Mouse (Mus musculus): ENCODE data around the gene Rps6kc1. TPM values are rescaled to one million over a fixed set of nuclear protein-coding genes. Genes with fewer than 3 reads are reported as not detected.

Gene Rps6kc1
- total and polyA plus RNA-seq, 2 experiments from 2014 or later = 7.3 to 9.7 TPM

DNA sequence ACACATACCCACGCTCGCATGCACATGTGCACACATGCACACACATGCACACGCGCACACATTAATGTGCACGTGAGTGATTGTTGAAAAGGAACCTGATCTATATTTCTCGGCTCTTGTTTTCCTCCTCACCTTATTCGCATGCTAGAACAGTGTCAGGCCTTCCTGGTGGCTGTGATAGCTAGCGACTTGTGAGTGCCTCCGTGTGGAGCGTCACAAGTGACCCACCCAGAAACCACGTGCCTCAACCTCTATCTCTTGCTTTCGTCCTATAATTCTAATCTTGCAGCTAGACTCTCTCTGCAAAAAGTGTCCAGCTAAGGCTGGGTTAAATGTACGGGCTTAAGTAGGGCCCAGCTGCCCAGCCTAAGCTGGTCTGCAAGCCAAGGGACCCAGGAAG, 253.3 kb downstream of the Rps6kc1 start:
- no peaks in the 10 kb centered on the region for H3K36me3 ChIP-seq (replicated peaks; ENCODE audit: control insufficient read depth, insufficient read depth, low read length)
- no peak overlapping the region for H3K4me2 ChIP-seq (ENCODE audit: low read depth, low read length)
- whole genome bisulfite sequencing = 93% methylated on average over 13 of the region's 13 CpGs
- no peaks in the 10 kb centered on the region for H3K9me3 ChIP-seq (replicated peaks; ENCODE audit: control insufficient read depth, low read length)
- ATAC-seq (ENCODE audit: insufficient read depth, low read depth) (no peak), DNase-seq (ENCODE audit: low spot score) (no peak)
- H3K27me3 ChIP-seq (ENCODE audit: control insufficient read depth, insufficient read depth, low read length) = no peaks in the 10 kb centered on the region
- H3K9ac ChIP-seq (replicated peaks; ENCODE audit: low read depth, low read length) = no peak overlapping the region
- TF ChIP-seq EP300 (IDR thresholded peaks at IDR 0.05; ENCODE audit: low read depth) = no peak
- TF ChIP-seq CTCF (IDR thresholded peaks at IDR 0.05; ENCODE audit: low read depth) = no peak
- H3K27ac ChIP-seq (ENCODE audit: low read depth) = no peak overlapping the region
- H3K4me3 ChIP-seq (ENCODE audit: low read depth, low read length) = no peak overlapping the region
- peaks cover 7% of the 10 kb centered on the region; the same call in 1 of the 2 replicates for H3K4me1 ChIP-seq (ENCODE audit: control insufficient read depth, insufficient read depth)

DNA sequence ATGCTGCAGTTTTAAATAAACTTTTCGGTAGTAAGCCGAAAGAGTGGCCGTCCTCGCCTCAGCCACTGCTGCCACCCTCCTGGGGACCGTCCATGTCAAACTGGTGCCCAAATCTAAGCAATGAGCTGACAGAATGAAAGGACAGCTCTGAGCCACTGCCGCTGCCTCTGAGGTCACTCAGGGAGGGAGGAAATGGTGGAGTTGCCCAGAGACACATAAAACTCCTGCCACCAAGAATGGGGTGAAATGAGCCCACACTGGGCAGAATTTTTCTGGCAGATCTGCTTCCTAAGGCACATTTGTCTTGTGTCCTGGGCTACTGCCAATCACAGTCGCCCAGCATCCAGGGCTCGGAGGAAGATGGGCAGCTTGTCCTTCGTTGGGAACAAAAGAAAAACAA, 255.5 kb downstream of the Rps6kc1 start:
- Histone ChIP-seq H3K27ac (ENCODE audit: low read depth) (no peak overlapping the region), H3K9ac (replicated peaks; ENCODE audit: low read depth, low read length) (no peak overlapping the region), H3K4me2 (ENCODE audit: low read depth, low read length) (no peak overlapping the region), H3K4me3 (ENCODE audit: low read depth, low read length) (no peak overlapping the region), H3K9me3 (replicated peaks; ENCODE audit: control insufficient read depth, low read length) (no peaks in the 10 kb centered on the region), H3K4me1 (ENCODE audit: control insufficient read depth, insufficient read depth) (peaks cover 7% of the 10 kb centered on the region; the same call in 1 of the 2 replicates), H3K27me3 (ENCODE audit: control insufficient read depth, insufficient read depth, low read length) (no peaks in the 10 kb centered on the region), H3K36me3 (replicated peaks; ENCODE audit: control insufficient read depth, insufficient read depth, low read length) (no peaks in the 10 kb centered on the region)
- ATAC-seq (ENCODE audit: insufficient read depth, low read depth) (no peak), DNase-seq (ENCODE audit: low spot score) (no peak)
- TF ChIP-seq CTCF (IDR thresholded peaks at IDR 0.05; ENCODE audit: low read depth) (no peak), EP300 (IDR thresholded peaks at IDR 0.05; ENCODE audit: low read depth) (no peak)
- 69% methylated on average over 9 of the region's 9 CpGs for WGBS

DNA sequence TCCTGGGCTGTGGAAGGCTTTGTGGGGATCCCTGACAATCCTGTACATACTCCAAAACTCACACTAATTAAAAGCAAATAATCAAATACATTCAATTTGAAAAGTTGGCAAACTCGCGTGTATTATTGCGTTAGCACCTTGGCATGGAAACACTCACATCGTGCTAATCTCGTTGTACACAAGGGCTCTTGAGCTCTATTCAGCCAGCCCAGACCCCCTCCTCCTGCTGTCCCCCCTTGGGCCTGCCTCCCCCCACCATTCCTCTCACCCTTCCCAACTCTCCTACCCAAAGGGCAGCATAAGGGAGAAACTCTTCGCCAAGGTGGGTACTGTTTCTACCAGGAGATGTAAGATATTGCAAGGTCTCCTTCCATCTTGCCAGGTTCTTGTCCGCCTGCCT, 255.9 kb downstream of the Rps6kc1 start:
- no peak for ATAC-seq (ENCODE audit: insufficient read depth, low read depth)
- Histone ChIP-seq H3K36me3 (replicated peaks; ENCODE audit: control insufficient read depth, insufficient read depth, low read length) (no peaks in the 10 kb centered on the region), H3K4me3 (ENCODE audit: low read depth, low read length) (no peak overlapping the region), H3K9me3 (replicated peaks; ENCODE audit: control insufficient read depth, low read length) (no peaks in the 10 kb centered on the region), H3K27me3 (ENCODE audit: control insufficient read depth, insufficient read depth, low read length) (no peaks in the 10 kb centered on the region), H3K9ac (replicated peaks; ENCODE audit: low read depth, low read length) (no peak overlapping the region), H3K27ac (ENCODE audit: low read depth) (no peak overlapping the region), H3K4me2 (ENCODE audit: low read depth, low read length) (no peak overlapping the region), H3K4me1 (ENCODE audit: control insufficient read depth, insufficient read depth) (peaks cover 7% of the 10 kb centered on the region; the same call in 1 of the 2 replicates)
- DNase-seq (ENCODE audit: low spot score) = no peak
- 56% methylated on average over 7 of the region's 7 CpGs for WGBS
- TF ChIP-seq EP300 (IDR thresholded peaks at IDR 0.05; ENCODE audit: low read depth) (no peak), CTCF (IDR thresholded peaks at IDR 0.05; ENCODE audit: low read depth) (no peak)

DNA sequence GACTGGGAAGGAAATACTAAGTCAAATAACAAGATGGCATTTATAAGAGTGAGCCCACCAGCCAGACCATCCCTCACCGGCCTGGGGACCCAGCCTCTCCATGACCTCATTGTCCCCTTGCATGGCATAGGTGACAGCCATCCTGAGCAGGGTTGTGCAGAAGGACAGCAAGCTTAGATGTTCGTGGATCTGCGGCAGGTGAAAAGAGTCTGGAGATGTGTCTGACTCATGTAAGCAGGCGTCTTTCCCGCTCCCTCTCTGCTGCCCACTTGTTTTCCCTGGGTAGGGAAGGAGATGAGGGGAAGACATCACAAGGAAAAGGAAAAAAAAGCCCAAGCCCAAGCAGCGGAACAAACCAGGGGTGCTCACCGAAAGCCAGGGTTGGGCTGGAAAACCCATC, 256.5 kb downstream of the Rps6kc1 start:
- Histone ChIP-seq H3K27ac (ENCODE audit: low read depth) (no peak overlapping the region), H3K4me3 (ENCODE audit: low read depth, low read length) (no peak overlapping the region), H3K36me3 (replicated peaks; ENCODE audit: control insufficient read depth, insufficient read depth, low read length) (no peaks in the 10 kb centered on the region), H3K27me3 (ENCODE audit: control insufficient read depth, insufficient read depth, low read length) (no peaks in the 10 kb centered on the region), H3K9me3 (replicated peaks; ENCODE audit: control insufficient read depth, low read length) (no peaks in the 10 kb centered on the region), H3K9ac (replicated peaks; ENCODE audit: low read depth, low read length) (no peak overlapping the region), H3K4me2 (ENCODE audit: low read depth, low read length) (no peak overlapping the region), H3K4me1 (ENCODE audit: control insufficient read depth, insufficient read depth) (peaks cover 4% of the 10 kb centered on the region; the same call in 1 of the 2 replicates)
- no peak for DNase-seq (ENCODE audit: low spot score)
- no peak for ATAC-seq (ENCODE audit: insufficient read depth, low read depth)
- TF ChIP-seq EP300 (IDR thresholded peaks at IDR 0.05; ENCODE audit: low read depth) (no peak), CTCF (IDR thresholded peaks at IDR 0.05; ENCODE audit: low read depth) (no peak)
- 91% methylated on average over 7 of the region's 7 CpGs for WGBS

GRCm38 (mm10) chr1:190654694-190655001, 256.9 kb downstream of the Rps6kc1 start:
- TF ChIP-seq CTCF (IDR thresholded peaks at IDR 0.05; ENCODE audit: low read depth) = no peak
- no peak for TF ChIP-seq EP300 (IDR thresholded peaks at IDR 0.05; ENCODE audit: low read depth)
- ATAC-seq (ENCODE audit: insufficient read depth, low read depth) (no peak), DNase-seq (ENCODE audit: low spot score) (no peak)
- Histone ChIP-seq H3K4me1 (ENCODE audit: control insufficient read depth, insufficient read depth) (no peaks in the 10 kb centered on the region), H3K36me3 (replicated peaks; ENCODE audit: control insufficient read depth, insufficient read depth, low read length) (no peaks in the 10 kb centered on the region), H3K27ac (ENCODE audit: low read depth) (no peak overlapping the region), H3K4me3 (ENCODE audit: low read depth, low read length) (no peak overlapping the region), H3K9ac (replicated peaks; ENCODE audit: low read depth, low read length) (no peak overlapping the region), H3K9me3 (replicated peaks; ENCODE audit: control insufficient read depth, low read length) (no peaks in the 10 kb centered on the region), H3K27me3 (ENCODE audit: control insufficient read depth, insufficient read depth, low read length) (no peaks in the 10 kb centered on the region), H3K4me2 (ENCODE audit: low read depth, low read length) (no peak overlapping the region)
- WGBS = 78% methylated on average over 6 of the region's 6 CpGs

DNA sequence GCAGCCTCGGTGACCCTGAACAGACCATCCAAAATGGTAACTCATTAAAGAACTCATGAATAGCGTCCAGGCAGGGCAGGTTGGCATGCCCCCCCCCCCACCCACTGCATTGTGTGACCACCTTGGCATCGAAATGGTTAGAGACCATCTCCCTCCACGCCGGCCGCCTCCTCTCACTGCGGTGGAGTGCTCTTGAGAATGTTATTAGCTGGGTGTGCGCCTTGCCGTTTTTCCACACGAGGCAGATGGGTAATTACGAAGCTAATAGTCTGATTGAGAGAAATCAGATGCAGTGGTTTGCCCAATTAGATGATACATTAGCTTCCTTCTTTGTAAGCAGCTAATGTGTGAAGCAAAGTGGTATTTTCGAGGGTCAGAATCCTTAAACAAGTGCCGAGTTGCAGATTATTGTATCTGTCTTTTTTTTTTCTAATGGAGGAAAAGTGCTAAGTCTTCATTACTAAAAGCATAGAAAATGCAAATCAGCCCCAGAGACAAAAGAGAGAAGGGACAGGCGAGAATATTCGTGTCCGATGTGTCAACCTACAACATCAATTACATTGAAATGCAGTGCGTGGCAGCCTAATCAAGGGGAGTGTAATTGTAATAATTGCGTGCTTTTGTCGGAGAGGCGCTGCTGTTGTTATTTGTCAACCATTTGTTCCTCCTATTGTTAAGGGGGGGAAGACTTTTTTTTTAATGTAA, 257.4 kb downstream of the Rps6kc1 start:
- no peak for TF ChIP-seq CTCF (IDR thresholded peaks at IDR 0.05; ENCODE audit: low read depth)
- TF ChIP-seq EP300 (IDR thresholded peaks at IDR 0.05; ENCODE audit: low read depth) = no peak
- no peaks in the 10 kb centered on the region for H3K27me3 ChIP-seq (ENCODE audit: control insufficient read depth, insufficient read depth, low read length)
- no peak overlapping the region for H3K4me3 ChIP-seq (ENCODE audit: low read depth, low read length)
- no peak overlapping the region for H3K9ac ChIP-seq (replicated peaks; ENCODE audit: low read depth, low read length)
- ATAC-seq (ENCODE audit: insufficient read depth, low read depth) = no peak
- H3K36me3 ChIP-seq (replicated peaks; ENCODE audit: control insufficient read depth, insufficient read depth, low read length) = no peaks in the 10 kb centered on the region
- no peak overlapping the region for H3K27ac ChIP-seq (ENCODE audit: low read depth)
- 91% methylated on average over 20 of the region's 20 CpGs for WGBS
- DNase-seq (ENCODE audit: low spot score) = no peak
- H3K4me2 ChIP-seq (ENCODE audit: low read depth, low read length) = no peak overlapping the region
- no peaks in the 10 kb centered on the region for H3K4me1 ChIP-seq (ENCODE audit: control insufficient read depth, insufficient read depth)
- no peaks in the 10 kb centered on the region for H3K9me3 ChIP-seq (replicated peaks; ENCODE audit: control insufficient read depth, low read length)
